Mouse (Mus musculus): ENCODE measurements around the gene Colq. TPM values are rescaled to one million over a fixed set of nuclear protein-coding genes. Genes with fewer than 3 reads are reported as not detected.

The Colq gene
- polyA plus RNA-seq, 1 experiment: not detected

- no peaks in the 10 kb centered on the region for H3K27me3 ChIP-seq (ENCODE audit: control insufficient read depth, insufficient read depth, low read length, poor library complexity, severe bottlenecking)
- H3K4me1 ChIP-seq (ENCODE audit: control insufficient read depth, insufficient read depth, low read length): no peaks in the 10 kb centered on the region
- no peaks in the 10 kb centered on the region for H3K36me3 ChIP-seq (ENCODE audit: control insufficient read depth, insufficient read depth, low read length, poor library complexity, severe bottlenecking)
- no peak overlapping the region for H3K4me3 ChIP-seq (ENCODE audit: low read depth, low read length)
- H3K9ac ChIP-seq (ENCODE audit: low read depth, poor library complexity, severe bottlenecking): no peak overlapping the region
- TF ChIP-seq EP300 (IDR thresholded peaks at IDR 0.05; ENCODE audit: insufficient read depth, low read depth, low read length): no peak
- no peak for TF ChIP-seq CTCF (IDR thresholded peaks at IDR 0.05; ENCODE audit: low read depth, low read length)
- no peak for TF ChIP-seq POLR2A (IDR thresholded peaks at IDR 0.05; ENCODE audit: insufficient read depth, low read length)
- H3K27ac ChIP-seq (ENCODE audit: insufficient read depth, low read length): no peak overlapping the region
- no peaks in the 10 kb centered on the region for H3K9me3 ChIP-seq (replicated peaks; ENCODE audit: control insufficient read depth, insufficient read depth, low read length, poor library complexity, severe bottlenecking)
These were observed 8.1 kb downstream of the Colq start for GRCm38 (mm10) chr14:31583082-31583481.

- TF ChIP-seq CTCF (IDR thresholded peaks at IDR 0.05; ENCODE audit: low read depth, low read length): no peak
- TF ChIP-seq POLR2A (IDR thresholded peaks at IDR 0.05; ENCODE audit: insufficient read depth, low read length): no peak
- TF ChIP-seq EP300 (IDR thresholded peaks at IDR 0.05; ENCODE audit: insufficient read depth, low read depth, low read length): no peak
These were observed 13.0 kb downstream of the Colq start for GRCm38 (mm10) chr14:31577966-31578735.

GRCm38 (mm10) chr14:31576846-31577697 lies 14.1 kb downstream of the Colq start:
- Histone ChIP-seq H3K36me3 (ENCODE audit: control insufficient read depth, insufficient read depth, low read length, poor library complexity, severe bottlenecking) (no peaks in the 10 kb centered on the region), H3K9ac (ENCODE audit: low read depth, poor library complexity, severe bottlenecking) (no peak overlapping the region), H3K4me1 (ENCODE audit: control insufficient read depth, insufficient read depth, low read length) (no peaks in the 10 kb centered on the region), H3K9me3 (replicated peaks; ENCODE audit: control insufficient read depth, insufficient read depth, low read length, poor library complexity, severe bottlenecking) (no peaks in the 10 kb centered on the region), H3K4me3 (ENCODE audit: low read depth, low read length) (no peak overlapping the region), H3K27me3 (ENCODE audit: control insufficient read depth, insufficient read depth, low read length, poor library complexity, severe bottlenecking) (no peaks in the 10 kb centered on the region), H3K27ac (ENCODE audit: insufficient read depth, low read length) (no peak overlapping the region)
- TF ChIP-seq EP300 (IDR thresholded peaks at IDR 0.05; ENCODE audit: insufficient read depth, low read depth, low read length): no peak
- no peak for TF ChIP-seq CTCF (IDR thresholded peaks at IDR 0.05; ENCODE audit: low read depth, low read length)
- no peak for TF ChIP-seq POLR2A (IDR thresholded peaks at IDR 0.05; ENCODE audit: insufficient read depth, low read length)

More at GRCm38 (mm10) chr14:31577966-31578735, 13.0 kb downstream of the Colq start:
- Histone ChIP-seq H3K27ac (ENCODE audit: insufficient read depth, low read length) (no peak overlapping the region), H3K4me3 (ENCODE audit: low read depth, low read length) (no peak overlapping the region), H3K27me3 (ENCODE audit: control insufficient read depth, insufficient read depth, low read length, poor library complexity, severe bottlenecking) (no peaks in the 10 kb centered on the region), H3K9me3 (replicated peaks; ENCODE audit: control insufficient read depth, insufficient read depth, low read length, poor library complexity, severe bottlenecking) (no peaks in the 10 kb centered on the region), H3K36me3 (ENCODE audit: control insufficient read depth, insufficient read depth, low read length, poor library complexity, severe bottlenecking) (no peaks in the 10 kb centered on the region), H3K9ac (ENCODE audit: low read depth, poor library complexity, severe bottlenecking) (no peak overlapping the region), H3K4me1 (ENCODE audit: control insufficient read depth, insufficient read depth, low read length) (no peaks in the 10 kb centered on the region)

- H3K4me3 ChIP-seq (ENCODE audit: low read depth, low read length): no peak overlapping the region
- TF ChIP-seq POLR2A (IDR thresholded peaks at IDR 0.05; ENCODE audit: insufficient read depth, low read length) (no peak), CTCF (IDR thresholded peaks at IDR 0.05; ENCODE audit: low read depth, low read length) (no peak)
- H3K36me3 ChIP-seq (ENCODE audit: control insufficient read depth, insufficient read depth, low read length, poor library complexity, severe bottlenecking): no peaks in the 10 kb centered on the region
- no peaks in the 10 kb centered on the region for H3K4me1 ChIP-seq (ENCODE audit: control insufficient read depth, insufficient read depth, low read length)
- H3K9ac ChIP-seq (ENCODE audit: low read depth, poor library complexity, severe bottlenecking): no peak overlapping the region
- no peaks in the 10 kb centered on the region for H3K27me3 ChIP-seq (ENCODE audit: control insufficient read depth, insufficient read depth, low read length, poor library complexity, severe bottlenecking)
- no peak overlapping the region for H3K27ac ChIP-seq (ENCODE audit: insufficient read depth, low read length)
- H3K9me3 ChIP-seq (replicated peaks; ENCODE audit: control insufficient read depth, insufficient read depth, low read length, poor library complexity, severe bottlenecking): no peaks in the 10 kb centered on the region
These were observed 15.3 kb downstream of the Colq start for GRCm38 (mm10) chr14:31575866-31576265.

- Histone ChIP-seq H3K9me3 (replicated peaks; ENCODE audit: control insufficient read depth, insufficient read depth, low read length, poor library complexity, severe bottlenecking) (no peaks in the 10 kb centered on the region), H3K36me3 (ENCODE audit: control insufficient read depth, insufficient read depth, low read length, poor library complexity, severe bottlenecking) (no peaks in the 10 kb centered on the region), H3K9ac (ENCODE audit: low read depth, poor library complexity, severe bottlenecking) (no peak overlapping the region), H3K4me1 (ENCODE audit: control insufficient read depth, insufficient read depth, low read length) (no peaks in the 10 kb centered on the region), H3K4me3 (ENCODE audit: low read depth, low read length) (no peak overlapping the region), H3K27me3 (ENCODE audit: control insufficient read depth, insufficient read depth, low read length, poor library complexity, severe bottlenecking) (no peaks in the 10 kb centered on the region), H3K27ac (ENCODE audit: insufficient read depth, low read length) (no peak overlapping the region)
- no peak for TF ChIP-seq EP300 (IDR thresholded peaks at IDR 0.05; ENCODE audit: insufficient read depth, low read depth, low read length)
- no peak for TF ChIP-seq POLR2A (IDR thresholded peaks at IDR 0.05; ENCODE audit: insufficient read depth, low read length)
These were observed 16.1 kb downstream of the Colq start for GRCm38 (mm10) chr14:31574903-31575665.

All from ES-Bruce4 (cell line).